Mouse (Mus musculus) stomach, postnatal 0 days (tissue): ENCODE measurements around the gene Rmnd1.

Experiments used
- CTCF ChIP-seq: IDR thresholded peaks from 2 replicates; pipeline ENCODE4 v1.5.1; 2016; ENCODE audit warnings: antibody characterized with exemption, low read depth, mild to moderate bottlenecking, moderate library complexity
- EP300 ChIP-seq: optimal IDR thresholded peaks from 2 replicates; pipeline ENCODE3; 2016; ENCODE audit warnings: antibody characterized with exemption

- TF ChIP-seq CTCF (no peak), EP300 (no peak)
These were observed 48.7 kb upstream of the Rmnd1 start for GRCm38 (mm10) chr10:4480929-4481328.
